Mouse (Mus musculus) thymus, postnatal 36 days (tissue): ENCODE results near the gene Cd47.
"Not testable (repeated sequence)": the region's sequence is repeated elsewhere in the genome, so short reads cannot be mapped to it uniquely, and the experiment has no call there.

Experiments
- DNase-seq, 2 experiments: peaks; one replicate each; pipeline ENCODE4 v3.0.0; 2022; ENCODE audit warnings: mixed read lengths in 2 of 2

The Cd47 gene

GRCm38 (mm10) chr16:49790575-49791465, 9.5 kb upstream of the Cd47 start:
- DNase-seq, result peak in 1 of 2 experiments; percentile 43

GRCm38 (mm10) chr16:49792446-49792878, 7.9 kb upstream of the Cd47 start:
- peak; percentile 41 for DNase-seq

DNA sequence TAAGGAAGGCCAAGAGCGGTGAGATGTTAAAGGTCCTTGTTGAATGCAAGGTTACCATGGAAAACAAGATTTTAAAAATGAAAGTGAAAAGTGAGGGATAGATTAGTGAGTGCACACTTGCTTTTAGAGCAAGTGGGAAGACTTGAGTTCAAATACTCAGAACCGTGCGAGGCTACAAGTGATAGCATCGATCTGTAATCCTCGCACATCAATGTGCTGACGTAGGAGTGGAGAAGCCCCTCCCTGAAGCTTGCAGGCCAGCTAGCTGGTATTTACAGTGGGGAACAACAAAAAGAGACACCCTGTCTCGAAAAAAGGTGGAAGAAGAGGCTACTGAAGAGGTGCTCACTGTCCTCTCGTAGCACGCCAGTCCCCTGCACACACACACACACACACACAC, 6.7 kb upstream of the Cd47 start:
- no peak for DNase-seq

DNA sequence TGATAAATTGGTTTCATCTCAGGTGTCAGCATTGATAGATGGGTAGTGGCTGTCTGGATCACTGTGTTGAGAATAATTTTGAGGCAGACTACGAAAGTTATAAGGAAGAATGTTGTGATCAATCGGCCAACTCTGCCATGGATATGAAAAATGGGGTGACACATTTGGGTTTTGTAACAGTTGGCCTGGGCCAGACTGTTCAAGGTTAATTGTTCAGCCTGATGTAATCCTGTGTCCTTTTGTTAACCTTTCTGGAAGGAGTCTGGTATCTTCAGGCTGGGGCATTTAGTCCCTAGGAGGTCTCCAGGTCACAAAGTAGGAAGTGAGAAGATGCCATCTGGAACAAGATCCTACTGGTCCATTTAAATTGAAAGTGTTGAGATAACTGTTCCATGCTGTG, 4.1 kb upstream of the Cd47 start:
- DNase-seq, result no peak

DNA sequence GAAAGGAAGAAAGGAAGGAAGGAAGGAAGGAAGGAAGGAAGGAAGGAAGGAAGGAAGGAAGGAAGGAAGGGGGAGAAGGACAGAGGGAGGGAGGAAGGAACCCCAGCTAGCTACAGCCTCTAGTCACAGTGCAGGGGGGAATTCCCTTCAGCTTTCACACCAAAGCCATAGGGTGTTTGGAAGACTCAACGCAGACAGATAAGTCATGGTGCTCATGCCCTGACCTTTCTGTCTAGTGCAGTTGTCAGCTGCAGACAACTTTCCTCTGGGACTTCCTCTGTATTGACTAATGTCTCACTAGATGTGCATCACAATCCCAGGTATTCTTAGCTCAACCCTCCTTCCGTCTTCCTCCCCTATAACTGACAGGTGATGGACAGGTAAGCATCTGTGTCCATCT, 3.4 kb upstream of the Cd47 start:
- DNase-seq, result no peak

DNA sequence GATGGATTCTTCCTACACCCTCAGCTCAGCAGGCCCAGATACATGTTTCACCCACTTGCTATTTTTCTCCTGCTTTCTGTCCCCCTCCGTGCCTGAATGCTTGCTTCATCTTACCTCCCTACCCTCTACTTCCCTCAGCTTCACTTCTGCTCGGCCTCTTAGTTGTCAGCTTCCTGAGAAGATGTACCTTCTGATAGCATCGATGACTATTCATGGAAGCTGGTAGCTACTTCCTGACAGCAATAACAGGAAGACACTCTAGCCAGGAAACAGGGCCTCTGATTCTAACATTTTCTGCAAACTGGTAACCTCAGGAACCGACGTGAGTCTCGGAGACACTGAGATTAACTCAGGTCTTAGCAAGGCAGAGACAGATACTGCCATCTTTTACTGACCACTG, 1.5 kb upstream of the Cd47 start:
- DNase-seq, result no peak

- DNase-seq, result no peak
These were observed 663 bp downstream of the Cd47 start for GRCm38 (mm10) chr16:49800996-49801395.

- no peak for DNase-seq
These were observed 1.1 kb downstream of the Cd47 start for GRCm38 (mm10) chr16:49801399-49801798.

GRCm38 (mm10) chr16:49802993-49803392, 2.7 kb downstream of the Cd47 start:
- DNase-seq, result no peak

DNA sequence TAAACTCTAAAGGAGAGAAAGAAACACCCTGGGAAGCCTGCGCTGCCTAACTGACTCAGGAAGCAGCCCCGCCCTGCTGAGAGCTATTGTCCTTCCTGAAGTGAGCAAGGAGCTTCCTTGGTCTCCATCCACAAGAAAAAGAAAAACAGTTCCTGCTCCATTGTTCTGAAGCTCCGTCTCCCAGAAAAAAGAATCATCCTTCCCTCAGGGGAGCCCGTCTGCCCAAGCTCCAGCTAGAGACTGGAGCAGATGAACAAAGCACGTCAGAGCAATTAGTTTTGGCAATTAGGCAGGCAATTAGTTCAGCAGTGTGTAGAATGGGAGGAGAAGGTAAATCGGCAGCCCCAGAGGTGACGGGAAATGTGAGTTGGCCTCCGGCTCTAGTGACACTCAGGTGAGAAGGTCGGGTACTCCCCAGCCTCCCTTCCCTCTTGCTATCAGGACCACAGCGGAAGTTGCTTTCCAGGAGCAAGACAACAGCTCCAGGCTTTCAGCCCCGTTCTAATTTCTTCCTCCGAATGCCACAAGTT, 3.7 kb downstream of the Cd47 start:
- DNase-seq, result peak in 1 of 2 experiments; percentile 47

GRCm38 (mm10) chr16:49806920-49807319, 6.6 kb downstream of the Cd47 start:
- DNase-seq, result no peak

GRCm38 (mm10) chr16:49807419-49807841, 7.1 kb downstream of the Cd47 start:
- DNase-seq, result no peak

- no peak for DNase-seq
These were observed 7.6 kb downstream of the Cd47 start for GRCm38 (mm10) chr16:49807862-49808430.

DNA sequence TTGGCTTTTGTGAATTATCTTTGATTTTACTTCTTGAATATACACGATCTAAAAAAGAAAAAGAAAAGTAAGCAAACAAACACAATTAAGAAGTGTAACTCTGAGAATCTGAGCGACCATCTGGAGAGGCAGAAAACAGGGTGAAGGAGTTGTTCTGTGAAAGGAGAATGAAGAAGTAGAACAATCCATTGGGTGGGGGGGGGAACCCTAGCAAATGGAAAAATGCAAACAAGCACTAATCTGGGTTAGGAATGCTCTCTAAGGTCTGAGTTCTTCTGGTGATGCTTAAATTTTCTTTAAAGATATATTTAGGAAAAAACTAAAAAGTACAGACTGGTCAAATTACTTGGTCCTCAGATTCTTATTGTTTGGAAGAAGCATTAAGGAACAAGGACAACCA, 11.6 kb downstream of the Cd47 start:
- no peak for DNase-seq

DNA sequence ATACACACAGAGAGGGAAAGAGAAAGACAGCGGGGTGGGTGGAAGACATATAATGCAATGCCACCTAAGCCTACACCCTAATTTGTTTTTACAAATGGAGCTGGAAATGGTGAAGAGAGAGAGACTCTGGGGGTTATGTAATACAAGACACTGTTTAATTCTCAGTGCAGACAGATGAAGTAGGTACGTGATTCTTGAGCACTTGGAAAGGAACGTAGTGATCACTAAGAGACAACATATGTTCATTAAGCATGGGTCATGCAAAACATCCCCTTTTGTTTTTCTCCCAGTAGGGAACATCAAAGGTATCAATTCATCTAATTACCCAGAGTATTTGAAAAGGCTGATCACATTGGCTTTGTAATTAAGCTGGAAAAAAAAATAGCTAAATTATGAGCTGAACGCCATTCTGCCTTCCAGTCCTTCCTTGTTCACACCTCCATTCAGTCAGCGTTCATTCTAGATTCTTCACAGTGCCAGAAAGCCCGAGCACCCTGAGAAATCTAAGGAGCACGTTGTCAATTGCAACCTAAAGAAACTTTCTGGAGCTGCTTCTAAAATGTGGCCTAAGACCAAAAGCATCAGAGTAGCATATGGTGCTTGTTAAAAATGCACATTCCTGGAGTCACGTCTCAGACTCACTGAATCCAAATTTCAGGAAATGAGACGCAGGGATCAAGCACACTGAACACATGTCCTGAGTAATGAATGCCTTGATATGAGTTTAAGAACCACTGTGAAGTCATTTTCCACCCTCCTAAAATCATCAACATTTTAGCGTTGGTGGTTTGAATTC, 12.7 kb downstream of the Cd47 start:
- no peak for DNase-seq

DNA sequence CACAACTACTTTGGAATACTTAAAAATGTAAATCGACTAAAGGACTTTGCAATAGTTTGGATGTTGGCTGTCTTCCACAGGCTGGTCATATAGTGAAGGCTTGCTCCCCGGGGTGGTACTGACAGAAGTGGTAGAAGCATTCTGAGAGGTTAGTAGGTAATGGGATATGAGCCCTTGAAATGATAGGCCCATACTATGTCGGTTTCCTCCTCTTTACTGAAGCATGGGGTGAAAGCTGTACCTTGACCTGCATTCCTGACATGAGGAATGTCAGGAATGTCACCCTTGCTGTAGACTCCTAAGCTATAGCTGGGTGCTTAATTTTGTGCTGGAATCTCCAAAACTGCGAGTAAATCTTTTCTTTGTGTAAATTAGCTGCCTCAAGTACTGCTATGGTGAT, 14.1 kb downstream of the Cd47 start:
- DNase-seq, result no peak

- peak in 1 of 2 experiments; percentile 21 for DNase-seq
These were observed 16.6 kb downstream of the Cd47 start for GRCm38 (mm10) chr16:49816889-49817288.

DNA sequence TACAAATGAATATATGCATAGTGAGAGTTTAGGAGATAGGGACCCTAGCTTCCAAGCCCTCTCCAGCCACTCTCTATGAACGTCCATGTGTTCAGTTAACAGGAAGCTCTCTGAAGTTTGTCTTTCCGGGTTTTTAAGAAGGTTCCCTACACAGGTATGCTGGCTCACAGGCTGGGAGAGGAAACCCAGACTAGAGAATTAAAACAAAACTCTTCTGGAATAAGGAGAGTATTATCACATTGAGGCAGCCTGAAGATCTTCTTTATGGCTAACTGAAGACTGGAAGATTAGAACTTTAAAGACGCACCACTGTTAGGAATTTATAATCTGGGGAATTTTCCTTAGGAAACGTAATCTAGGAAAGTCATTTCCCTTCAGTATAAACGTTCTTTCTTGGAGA, 17.8 kb downstream of the Cd47 start:
- no peak for DNase-seq

GRCm38 (mm10) chr16:49818627-49819026, 18.3 kb downstream of the Cd47 start:
- DNase-seq, result peak; percentile 57 to 58

GRCm38 (mm10) chr16:49819494-49819893, 19.2 kb downstream of the Cd47 start:
- peak in 1 of 2 experiments; percentile 16 for DNase-seq

GRCm38 (mm10) chr16:49830911-49831310, 30.6 kb downstream of the Cd47 start:
- DNase-seq, result not testable (repeated sequence)

DNA sequence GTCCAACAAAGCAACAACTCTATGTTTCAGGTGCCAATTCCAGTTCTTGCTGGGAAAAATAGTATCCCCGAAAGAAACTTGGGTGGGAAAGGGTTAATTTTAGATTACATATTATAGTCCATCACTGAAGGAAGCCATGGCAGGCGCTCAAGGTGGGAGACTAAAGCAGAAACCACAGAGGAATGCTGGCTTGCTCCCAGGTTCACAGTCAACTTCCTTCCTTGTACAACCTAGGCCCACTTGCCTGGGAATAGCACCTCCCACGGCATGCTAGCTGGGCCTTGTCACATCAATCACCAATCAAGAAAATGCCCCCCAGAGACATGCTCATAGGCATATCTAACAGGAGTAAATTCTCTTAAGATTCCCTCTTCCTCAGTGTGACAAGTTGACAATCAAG, 32.0 kb downstream of the Cd47 start:
- no peak for DNase-seq

GRCm38 (mm10) chr16:49834130-49834693, 33.9 kb downstream of the Cd47 start:
- no peak for DNase-seq
